Mouse (Mus musculus): ENCODE measurements around the gene Lmbr1l. TPM values are rescaled to one million over a fixed set of nuclear protein-coding genes. Genes with fewer than 3 reads are reported as not detected.

Lmbr1l gene
- polyA plus RNA-seq, 1 experiment from 2014 or later: 28.3 TPM

DNA sequence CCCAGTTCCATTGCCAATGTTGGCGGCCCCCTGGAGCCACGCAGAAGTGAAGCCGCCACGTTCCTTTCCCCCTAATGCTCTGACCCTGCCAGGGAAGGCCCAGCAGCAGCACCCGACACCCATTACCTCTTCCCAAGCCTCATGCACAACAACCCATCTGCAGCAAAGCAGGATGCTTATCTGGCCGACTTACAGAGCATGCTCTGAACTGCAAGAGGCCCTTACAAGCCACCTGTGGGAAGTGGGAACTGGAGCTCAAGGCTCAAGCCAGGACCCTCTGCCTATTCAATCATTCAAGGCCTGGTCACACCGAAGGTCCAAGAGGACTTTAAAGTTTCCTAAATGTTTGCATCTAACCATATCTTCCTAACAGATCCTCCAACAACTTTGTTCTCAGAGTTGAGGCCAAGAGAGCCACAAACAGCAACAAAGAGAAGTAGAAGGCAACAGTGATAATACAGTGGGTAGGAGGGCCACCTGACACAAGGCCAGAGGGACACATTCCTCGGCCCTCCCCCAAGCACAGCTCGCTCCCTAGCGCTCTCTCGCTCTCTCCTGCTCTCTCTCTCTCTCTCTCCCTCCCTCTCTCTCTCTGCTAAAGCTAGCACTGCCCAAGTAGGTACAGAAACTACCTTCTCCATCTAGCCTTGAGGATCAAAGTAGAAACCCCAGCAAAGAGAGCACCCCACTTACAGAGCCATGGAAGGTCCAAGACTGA, 49.5 kb downstream of the Lmbr1l start:
- no peak for DNase-seq (ENCODE audit: low spot score)
- Histone ChIP-seq H3K4me3 (peak overlapping the region; percentile 99), H3K9me3 (replicated peaks) (no peaks in the 10 kb centered on the region), H3K27me3 (ENCODE audit: low read depth, poor library complexity, severe bottlenecking) (no peaks in the 10 kb centered on the region), H3K27ac (peak overlapping the region; percentile 37; the same call in 1 of the 2 replicates), H3K4me1 (peaks cover 39% of the 10 kb centered on the region), H3K36me3 (peaks cover 58% of the 10 kb centered on the region)
- 56% methylated on average over 11 of the region's 11 CpGs for WGBS

DNA sequence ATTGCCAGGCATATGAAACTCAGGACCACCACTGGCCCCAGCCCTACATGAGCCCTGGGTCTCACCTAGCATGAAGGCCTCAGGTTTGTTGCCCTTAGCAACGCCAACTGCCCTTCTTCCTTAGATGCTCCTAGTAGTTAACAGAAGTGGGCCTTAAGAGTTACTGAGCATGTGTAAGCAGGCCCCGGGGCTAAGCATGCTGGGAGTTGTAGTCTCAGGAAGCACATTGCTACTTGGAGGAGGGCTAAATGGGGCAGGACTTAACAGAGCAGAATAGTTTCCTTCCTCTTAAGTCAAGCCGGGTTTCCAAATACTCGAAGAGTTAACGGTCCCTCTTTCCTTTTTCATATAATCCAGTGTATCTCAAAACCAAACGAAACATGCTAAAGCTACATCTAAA, 50.7 kb downstream of the Lmbr1l start:
- DNase-seq (ENCODE audit: low spot score): no peak
- no peaks in the 10 kb centered on the region for H3K9me3 ChIP-seq (replicated peaks)
- H3K27ac ChIP-seq: no peak overlapping the region
- 87% methylated on average over 6 of the region's 6 CpGs for WGBS
- peak overlapping the region; percentile 99; the same call in 1 of the 2 replicates for H3K4me3 ChIP-seq
- H3K27me3 ChIP-seq (ENCODE audit: low read depth, poor library complexity, severe bottlenecking): no peaks in the 10 kb centered on the region
- H3K36me3 ChIP-seq: peaks cover 70% of the 10 kb centered on the region
- peaks cover 34% of the 10 kb centered on the region for H3K4me1 ChIP-seq

DNA sequence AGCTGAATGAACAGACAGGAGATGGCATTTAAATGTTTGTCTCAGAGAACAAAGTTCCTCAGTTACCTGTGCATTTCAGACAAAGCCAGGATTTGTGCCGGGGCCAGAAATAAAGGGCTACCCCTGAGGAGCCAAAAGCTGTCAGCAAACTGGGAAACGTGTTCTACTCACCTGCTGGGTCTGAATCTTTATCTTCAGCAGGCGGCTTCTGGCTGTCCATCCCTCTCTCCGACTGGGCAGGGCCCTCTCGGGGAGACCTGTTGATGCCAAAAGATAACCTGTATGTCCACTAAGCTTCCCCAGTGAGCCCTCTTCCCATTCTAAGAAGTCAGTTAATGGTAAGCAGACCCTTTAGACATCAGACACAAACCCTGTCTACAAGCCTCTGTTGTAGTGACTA, 51.5 kb downstream of the Lmbr1l start:
- 95% methylated on average over 5 of the region's 5 CpGs for WGBS
- H3K36me3 ChIP-seq: peaks cover 74% of the 10 kb centered on the region

DNA sequence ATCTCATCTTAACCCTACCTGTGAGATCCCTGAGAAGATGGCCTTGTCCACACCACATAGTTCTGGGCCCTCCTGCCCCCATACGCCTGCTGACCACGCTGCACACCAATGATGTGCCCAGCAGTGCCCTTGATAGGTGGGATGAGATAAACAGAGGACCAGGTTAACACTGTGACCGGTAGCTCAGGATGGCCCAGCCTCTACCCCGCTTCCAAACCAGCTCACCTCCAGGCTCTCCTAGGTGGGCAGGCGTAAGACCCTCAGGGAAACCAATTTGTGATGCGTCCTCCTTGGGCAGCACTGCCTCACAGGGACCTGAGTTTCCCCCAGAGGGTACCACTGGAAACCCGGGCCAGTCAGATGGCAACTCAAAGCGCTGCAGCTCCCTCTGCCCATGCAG, 52.3 kb downstream of the Lmbr1l start:
- no peak for DNase-seq (ENCODE audit: low spot score)
- no peak overlapping the region for H3K27ac ChIP-seq
- H3K4me1 ChIP-seq: peaks cover 34% of the 10 kb centered on the region
- no peak overlapping the region for H3K4me3 ChIP-seq
- WGBS: 96% methylated on average over 8 of the region's 8 CpGs
- no peaks in the 10 kb centered on the region for H3K9me3 ChIP-seq (replicated peaks)
- H3K27me3 ChIP-seq (ENCODE audit: low read depth, poor library complexity, severe bottlenecking): no peaks in the 10 kb centered on the region
- peaks cover 78% of the 10 kb centered on the region for H3K36me3 ChIP-seq

More for the DNA sequence above, 51.5 kb downstream of the Lmbr1l start:
- H3K27me3 ChIP-seq (ENCODE audit: low read depth, poor library complexity, severe bottlenecking): no peaks in the 10 kb centered on the region
- H3K27ac ChIP-seq: no peak overlapping the region
- H3K4me1 ChIP-seq: peaks cover 34% of the 10 kb centered on the region
- no peak overlapping the region for H3K4me3 ChIP-seq
- DNase-seq (ENCODE audit: low spot score): no peak
- H3K9me3 ChIP-seq (replicated peaks): no peaks in the 10 kb centered on the region

DNA sequence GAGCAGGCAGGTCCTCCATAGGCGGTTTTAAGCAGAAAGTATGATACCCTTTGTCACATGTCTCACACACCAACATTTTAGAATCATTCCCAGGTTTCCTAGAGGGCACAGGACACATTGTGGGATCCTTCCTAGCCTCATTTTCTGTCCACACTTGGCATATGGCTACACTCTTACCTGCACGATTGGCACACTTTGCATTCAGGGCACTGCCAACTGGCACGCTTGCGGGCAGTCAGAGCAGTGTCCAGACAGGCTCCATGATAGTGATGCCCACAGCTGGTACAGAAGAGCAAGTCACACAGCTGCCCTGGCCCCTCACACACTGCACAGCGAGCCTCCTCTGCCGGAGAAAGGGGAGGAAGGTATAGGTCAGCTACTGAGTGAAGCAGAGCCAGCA, 53.1 kb downstream of the Lmbr1l start:
- no peak overlapping the region for H3K4me3 ChIP-seq
- WGBS: 93% methylated on average over 6 of the region's 6 CpGs
- peaks cover 29% of the 10 kb centered on the region for H3K4me1 ChIP-seq
- no peak for DNase-seq (ENCODE audit: low spot score)
- H3K27ac ChIP-seq: no peak overlapping the region
- no peaks in the 10 kb centered on the region for H3K27me3 ChIP-seq (ENCODE audit: low read depth, poor library complexity, severe bottlenecking)
- no peaks in the 10 kb centered on the region for H3K9me3 ChIP-seq (replicated peaks)
- peaks cover 87% of the 10 kb centered on the region for H3K36me3 ChIP-seq

DNA sequence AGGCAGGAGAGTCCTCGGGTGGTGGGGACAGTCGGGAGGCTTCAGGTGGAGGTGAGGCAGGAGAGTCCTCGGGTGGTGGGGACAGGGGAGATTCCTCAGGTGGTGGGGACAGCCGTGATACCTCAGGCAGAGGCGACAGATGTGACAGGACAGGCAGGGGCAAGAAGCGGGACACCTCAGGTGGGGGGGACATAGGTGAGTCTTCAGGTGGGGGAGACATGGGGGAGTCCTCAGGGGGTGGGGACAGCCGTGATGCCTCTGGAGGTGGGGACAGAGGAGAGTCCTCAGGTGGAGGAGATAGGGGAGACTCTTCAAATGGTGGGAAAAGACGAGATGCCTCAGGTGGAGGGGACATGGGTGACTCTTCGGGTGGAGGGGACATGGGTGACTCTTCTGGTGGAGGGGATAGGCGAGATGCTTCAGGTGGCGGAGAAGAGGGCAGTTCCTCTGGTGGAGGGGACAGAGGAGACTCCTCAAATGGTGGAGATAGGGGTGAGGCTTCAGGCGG, 54.5 kb downstream of the Lmbr1l start:
- Histone ChIP-seq H3K4me3 (no peak overlapping the region), H3K27me3 (ENCODE audit: low read depth, poor library complexity, severe bottlenecking) (no peaks in the 10 kb centered on the region), H3K27ac (no peak overlapping the region), H3K4me1 (peaks cover 15% of the 10 kb centered on the region), H3K36me3 (peaks cover 98% of the 10 kb centered on the region), H3K9me3 (replicated peaks) (no peaks in the 10 kb centered on the region)
- 92% methylated on average over 12 of the region's 12 CpGs for WGBS
- DNase-seq (ENCODE audit: low spot score): no peak

DNA sequence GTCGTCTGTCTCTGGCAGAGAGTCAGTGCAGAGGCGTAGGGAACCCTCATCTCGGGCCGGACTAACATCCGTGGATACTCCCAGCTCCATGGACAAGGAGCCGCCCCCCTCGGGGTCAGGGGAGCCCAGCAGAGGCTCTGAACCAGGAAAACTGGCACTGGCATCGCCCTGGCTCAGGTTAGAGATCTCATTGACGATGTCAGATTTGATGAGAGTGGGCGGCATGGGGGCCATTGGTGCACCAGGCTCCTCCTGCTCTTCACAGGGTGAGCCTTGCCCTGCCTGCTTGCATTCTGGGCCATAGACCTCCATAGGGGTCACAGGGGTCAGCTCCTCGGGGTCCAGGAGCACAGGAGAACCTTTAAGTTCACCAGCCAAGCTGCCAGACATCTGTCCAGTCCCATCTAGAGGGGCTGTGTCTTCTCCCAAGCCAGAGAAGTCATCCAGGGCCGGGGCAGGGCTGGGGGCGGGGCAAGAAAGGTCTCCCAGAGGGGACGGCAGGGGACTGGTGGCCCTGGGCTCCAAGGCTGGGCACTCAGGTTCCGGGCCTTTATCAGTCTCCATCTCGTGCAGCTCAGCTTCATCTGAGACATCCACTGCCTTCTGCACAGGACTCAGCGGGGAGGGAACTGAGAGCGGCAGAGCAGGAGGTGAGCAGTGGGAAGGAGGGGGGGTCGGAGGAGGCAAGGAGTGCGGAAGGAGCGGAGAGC, 56.2 kb downstream of the Lmbr1l start:
- Histone ChIP-seq H3K27ac (no peak overlapping the region), H3K4me1 (no peaks in the 10 kb centered on the region), H3K4me3 (no peak overlapping the region), H3K9me3 (replicated peaks) (no peaks in the 10 kb centered on the region), H3K27me3 (ENCODE audit: low read depth, poor library complexity, severe bottlenecking) (no peaks in the 10 kb centered on the region), H3K36me3 (peaks cover 100% of the 10 kb centered on the region)
- 87% methylated on average over 21 of the region's 21 CpGs for WGBS
- no peak for DNase-seq (ENCODE audit: low spot score)

DNA sequence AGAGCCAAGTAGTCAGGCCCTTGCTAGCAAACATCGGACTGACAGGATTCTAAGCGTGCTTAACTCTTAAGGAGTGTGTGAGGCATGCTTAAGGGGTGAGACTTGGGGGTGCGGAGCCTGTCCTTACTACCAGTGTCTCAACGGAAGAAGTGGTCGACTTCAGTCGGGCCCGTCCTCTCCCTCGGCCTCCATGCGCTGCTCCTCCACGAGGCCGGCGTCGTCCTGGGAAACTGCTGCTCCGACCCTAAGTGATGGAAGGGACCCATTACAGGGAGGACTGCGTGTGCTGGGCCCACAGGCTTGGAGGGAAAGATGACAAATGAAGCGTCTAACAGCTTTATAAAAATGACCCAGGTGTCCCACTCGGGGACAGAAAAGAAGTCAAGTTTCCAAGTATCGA, 57.1 kb downstream of the Lmbr1l start:
- Histone ChIP-seq H3K27me3 (ENCODE audit: low read depth, poor library complexity, severe bottlenecking) (no peaks in the 10 kb centered on the region), H3K9me3 (replicated peaks) (no peaks in the 10 kb centered on the region), H3K4me3 (no peak overlapping the region), H3K27ac (no peak overlapping the region), H3K36me3 (peaks cover 100% of the 10 kb centered on the region), H3K4me1 (no peaks in the 10 kb centered on the region)
- DNase-seq (ENCODE audit: low spot score): no peak
- WGBS: 94% methylated on average over 18 of the region's 18 CpGs

DNA sequence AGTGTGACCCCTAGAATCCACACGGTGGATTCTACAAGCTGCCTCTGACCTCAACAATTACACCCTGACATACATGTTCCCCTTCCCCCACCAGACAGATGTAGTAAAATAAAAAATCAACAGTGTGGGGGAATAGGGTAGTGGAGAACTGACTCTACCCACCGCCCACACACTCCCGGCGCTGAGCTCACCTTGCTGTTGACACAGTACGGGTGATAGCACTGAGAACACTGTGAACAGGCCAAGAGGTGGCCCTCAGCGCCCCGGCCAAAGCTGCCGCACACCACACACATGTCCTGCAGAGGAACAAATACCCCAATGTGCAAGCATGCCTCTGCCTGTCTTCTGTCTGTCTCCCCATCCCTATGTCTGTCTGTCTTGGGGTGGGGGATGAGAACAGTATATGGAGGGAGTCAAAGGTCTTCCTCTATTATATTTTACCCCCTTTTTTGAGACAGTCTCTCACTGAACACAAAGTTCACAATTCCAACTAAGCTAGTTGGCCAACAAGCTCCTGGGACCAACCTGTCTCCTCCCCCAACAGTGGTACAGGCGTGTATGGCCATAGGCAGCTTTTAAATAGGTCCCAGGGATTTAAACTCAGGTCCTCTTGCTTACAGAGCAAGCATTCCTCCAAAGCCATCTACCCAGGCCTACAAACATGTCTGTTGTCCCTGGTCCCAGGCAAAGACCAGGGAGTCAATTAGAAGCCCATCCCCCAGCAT, 58.5 kb downstream of the Lmbr1l start:
- H3K4me3 ChIP-seq: no peak overlapping the region
- no peaks in the 10 kb centered on the region for H3K4me1 ChIP-seq
- DNase-seq (ENCODE audit: low spot score): no peak
- no peaks in the 10 kb centered on the region for H3K9me3 ChIP-seq (replicated peaks)
- 90% methylated on average over 9 of the region's 9 CpGs for WGBS
- no peaks in the 10 kb centered on the region for H3K27me3 ChIP-seq (ENCODE audit: low read depth, poor library complexity, severe bottlenecking)
- H3K36me3 ChIP-seq: peaks cover 100% of the 10 kb centered on the region
- no peak overlapping the region for H3K27ac ChIP-seq

DNA sequence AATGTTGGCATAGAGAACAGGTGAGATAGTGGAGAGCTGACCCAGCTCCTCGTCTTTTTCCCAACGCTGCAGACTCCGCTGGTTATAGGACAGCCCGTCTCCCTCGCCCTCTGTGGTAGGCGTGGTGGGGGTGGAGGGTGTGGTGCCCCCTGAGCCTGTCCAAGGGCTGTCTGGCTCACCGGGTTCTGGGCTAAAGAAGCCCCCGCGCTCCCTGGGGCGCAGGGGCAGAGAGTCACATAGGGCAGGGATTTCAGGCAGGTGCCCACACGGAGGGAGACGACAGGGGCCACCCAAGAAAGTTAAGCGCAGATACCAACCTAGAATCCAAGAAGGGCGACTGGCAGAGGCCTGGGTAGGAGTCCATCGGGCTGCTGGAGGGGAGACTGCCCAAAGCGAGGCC, 63.8 kb downstream of the Lmbr1l start:
- Histone ChIP-seq H3K27ac (no peak overlapping the region), H3K9me3 (replicated peaks) (no peaks in the 10 kb centered on the region), H3K36me3 (peaks cover 100% of the 10 kb centered on the region), H3K4me3 (no peak overlapping the region), H3K27me3 (ENCODE audit: low read depth, poor library complexity, severe bottlenecking) (no peaks in the 10 kb centered on the region), H3K4me1 (no peaks in the 10 kb centered on the region)
- WGBS: 93% methylated on average over 16 of the region's 16 CpGs
- DNase-seq (ENCODE audit: low spot score): no peak

All from limb, embryonic 10.5 days (tissue).